Mouse (Mus musculus): ENCODE results near the gene Ppp6r2.

DNA sequence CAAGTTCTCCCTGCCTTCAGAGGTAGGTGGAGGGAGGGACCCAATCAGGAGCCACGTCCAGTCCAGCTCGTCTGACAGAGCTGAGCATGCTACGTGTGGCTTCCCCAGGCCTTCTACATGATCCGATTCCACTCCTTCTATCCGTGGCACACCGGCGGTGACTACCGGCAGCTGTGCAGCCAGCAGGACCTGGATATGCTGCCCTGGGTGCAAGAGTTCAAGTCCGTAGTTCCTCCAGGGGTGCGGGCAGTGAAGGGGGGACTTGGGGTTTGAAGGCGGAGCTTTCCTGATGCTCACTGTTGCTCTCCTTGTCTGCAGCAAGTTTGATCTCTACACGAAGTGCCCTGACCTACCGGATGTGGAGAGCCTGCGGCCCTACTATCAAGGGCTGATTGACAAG lies 125.1 kb downstream of the Ppp6r2 start:
- TF ChIP-seq ZC3H11A (IDR thresholded peaks at IDR 0.05; ENCODE audit: low read depth, low read length) (no peak), RCOR1 (conservative IDR thresholded peaks at IDR 0.05; ENCODE audit: low read depth, low read length) (no peak), POLR2A (IDR thresholded peaks at IDR 0.05; ENCODE audit: low read depth, low read length) (no peak), ETS1 (conservative IDR thresholded peaks at IDR 0.05; ENCODE audit: low read depth, low read length) (no peak), CTCF (conservative IDR thresholded peaks at IDR 0.05 in 1 of 2, IDR thresholded peaks at IDR 0.05 in 1 of 2; ENCODE audit: low read depth in 2 of 2, low read length in 2 of 2) (no peak), GABPA (IDR thresholded peaks at IDR 0.05; ENCODE audit: insufficient replicate concordance, low read depth, low read length) (no peak), E2F4 (IDR thresholded peaks at IDR 0.05; ENCODE audit: insufficient replicate concordance, low read depth, low read length) (no peak), TBP (conservative IDR thresholded peaks at IDR 0.05; ENCODE audit: low read depth, low read length) (no peak), EP300 (IDR thresholded peaks at IDR 0.05; ENCODE audit: low read length) (no peak), MYC (IDR thresholded peaks at IDR 0.05; ENCODE audit: low read depth, low read length) (no peak), MAFK (IDR thresholded peaks at IDR 0.05; ENCODE audit: insufficient replicate concordance, low read length) (no peak)
